8 mouse cellular contexts compared by ENCODE assay signal in the genomic region with DNA sequence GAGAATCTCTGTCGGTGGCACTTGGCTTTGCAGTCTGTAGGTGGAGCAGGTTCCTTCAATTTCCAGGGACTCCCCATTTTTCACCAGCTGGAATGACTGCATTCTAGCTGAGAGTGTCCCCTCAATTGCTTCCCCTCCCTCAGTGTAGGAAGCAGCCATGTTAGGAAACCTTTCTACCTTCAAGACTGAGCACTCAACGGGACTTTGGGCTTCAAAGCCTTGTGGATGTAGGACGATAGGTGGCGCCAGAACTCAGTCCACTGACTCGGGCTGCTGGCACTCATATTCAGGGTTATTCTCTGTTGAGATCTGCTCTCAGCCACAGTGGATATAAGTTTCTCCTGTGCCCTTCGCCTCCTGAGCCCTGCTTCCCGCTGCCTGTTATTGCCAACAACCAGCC. TPM values are rescaled to one million over a fixed set of nuclear protein-coding genes. Genes with fewer than 3 reads are reported as not detected.
DNase-seq lines count a peak whose midpoint lies in the region; ATAC-seq lines count a peak whose summit lies in the region.
"Had no signal": no experiment of that assay in that cellular context is flagged by ENCODE, and none has a peak within 500 bp of the region (broad histone marks: within the 10 kb centered on the region; RNA-seq: fewer than 3 reads in every experiment).

No protein-coding gene starts in this region.

- H3K9ac ChIP-seq in intestine, embryonic 14.5 days (ENCODE audit: low read length) = no peak overlapping the region
- no peak overlapping the region for H3K9ac ChIP-seq in midbrain, embryonic 14.5 days (replicated peaks; ENCODE audit: low read length)
- H3K9ac ChIP-seq: liver, embryonic 15.5 days had no signal

- H3K27ac ChIP-seq in intestine, embryonic 14.5 days (ENCODE audit: low read depth) = no peak overlapping the region
- no peak overlapping the region for H3K27ac ChIP-seq in midbrain, embryonic 14.5 days (replicated peaks; ENCODE audit: low read depth, low read length)
- H3K27ac ChIP-seq: liver, embryonic 15.5 days had no signal

- DNase-seq in adipocyte (ENCODE audit: low spot score) = peak; percentile 76
- peak; percentile 58 for DNase-seq in cerebellum, adult 9-10 months
- DNase-seq in frontal cortex, postnatal 14 days (ENCODE audit: low spot score in 2 of 2) = peak; percentile 31 to 62
- peak; percentile 83 for DNase-seq in intestine, embryonic 14.5 days (ENCODE audit: low spot score)
- peak; percentile 29 to 58 for DNase-seq in left cerebral cortex, adult 8-10 months (ENCODE audit: low spot score in 2 of 2)
- peak; percentile 84 for DNase-seq in midbrain, embryonic 14.5 days
- peak; percentile 30 to 74 for DNase-seq in spleen, postnatal 4 days (ENCODE audit: low spot score in 2 of 2)

- H3K9me3 ChIP-seq in intestine, embryonic 14.5 days (ENCODE audit: control insufficient read depth, low read length) = no peaks in the 10 kb centered on the region
- H3K9me3 ChIP-seq in midbrain, embryonic 14.5 days (ENCODE audit: control insufficient read depth, low read length) = no peaks in the 10 kb centered on the region
- H3K9me3 ChIP-seq: liver, embryonic 15.5 days had no signal

- 0 out of 2 replicates have a peak, but pooled peaks have one; percentile 55 for ATAC-seq in intestine, embryonic 14.5 days (replicated peaks; ENCODE audit: low FRiP score, low TSS enrichment, low read depth)
- peak; percentile 59 for ATAC-seq in midbrain, embryonic 14.5 days (ENCODE audit: low FRiP score, low TSS enrichment)

- 19% methylated on average over 7 of the region's 7 CpGs for WGBS in intestine, embryonic 14.5 days
- WGBS in midbrain, embryonic 14.5 days = 23% methylated on average over 7 of the region's 7 CpGs

- H3K36me3 ChIP-seq in intestine, embryonic 14.5 days (ENCODE audit: control insufficient read depth, insufficient read depth, low read length) = no peaks in the 10 kb centered on the region
- no peaks in the 10 kb centered on the region for H3K36me3 ChIP-seq in midbrain, embryonic 14.5 days (ENCODE audit: control insufficient read depth, insufficient read depth, low read length)
- H3K36me3 ChIP-seq: liver, embryonic 15.5 days had no signal

- no peak overlapping the region for H3K4me2 ChIP-seq in intestine, embryonic 14.5 days (ENCODE audit: low read length)
- no peak overlapping the region for H3K4me2 ChIP-seq in midbrain, embryonic 14.5 days (ENCODE audit: low read length)
- H3K4me2 ChIP-seq: liver, embryonic 15.5 days had no signal

- H3K4me3 ChIP-seq in intestine, embryonic 14.5 days (ENCODE audit: low read depth, low read length) = no peak overlapping the region
- no peak overlapping the region for H3K4me3 ChIP-seq in midbrain, embryonic 14.5 days (replicated peaks; ENCODE audit: low read depth, low read length)
- H3K4me3 ChIP-seq: liver, embryonic 15.5 days had no signal

- H3K4me1 ChIP-seq in intestine, embryonic 14.5 days (replicated peaks; ENCODE audit: control insufficient read depth, insufficient read depth, low read length) = no peaks in the 10 kb centered on the region
- peaks cover 2% of the 10 kb centered on the region; the same call in 1 of the 2 replicates for H3K4me1 ChIP-seq in midbrain, embryonic 14.5 days (ENCODE audit: control insufficient read depth, insufficient read depth, low read length)
- H3K4me1 ChIP-seq: liver, embryonic 15.5 days had no signal

- H3K27me3 ChIP-seq in intestine, embryonic 14.5 days (replicated peaks; ENCODE audit: control insufficient read depth, insufficient read depth, low read length) = no peaks in the 10 kb centered on the region
- no peaks in the 10 kb centered on the region for H3K27me3 ChIP-seq in midbrain, embryonic 14.5 days (ENCODE audit: control insufficient read depth, insufficient read depth, low read length)
- H3K27me3 ChIP-seq: liver, embryonic 15.5 days had no signal

RNA-seq across cellular contexts. Expression of gene Gja1, which starts 8.1 kb away (rescaled TPM):
- 54.3 and 57.4 TPM in 2 replicates for polyA plus RNA-seq in intestine, embryonic 14.5 days (2014; fragmentation: Nextera tagmentation; extraction: Ambion mirVana)
- total RNA-seq in left cerebral cortex, adult 8-10 months (2022) = 100 to 1,000 TPM; 194 to 206 (median 201) TPM
- polyA plus RNA-seq in midbrain, embryonic 14.5 days (2014; fragmentation: Nextera tagmentation; extraction: Ambion mirVana) = 14.1 and 90.0 TPM in 2 replicates
